Mouse (Mus musculus): ENCODE data around the gene Plxnb1. TPM values are rescaled to one million over a fixed set of nuclear protein-coding genes. Genes with fewer than 3 reads are reported as not detected.
A peak's percentile ranks its signal among the peaks of the same experiment; 100 is the strongest.

The Plxnb1 gene
- polyA plus RNA-seq, 1 experiment, result not detected

DNA sequence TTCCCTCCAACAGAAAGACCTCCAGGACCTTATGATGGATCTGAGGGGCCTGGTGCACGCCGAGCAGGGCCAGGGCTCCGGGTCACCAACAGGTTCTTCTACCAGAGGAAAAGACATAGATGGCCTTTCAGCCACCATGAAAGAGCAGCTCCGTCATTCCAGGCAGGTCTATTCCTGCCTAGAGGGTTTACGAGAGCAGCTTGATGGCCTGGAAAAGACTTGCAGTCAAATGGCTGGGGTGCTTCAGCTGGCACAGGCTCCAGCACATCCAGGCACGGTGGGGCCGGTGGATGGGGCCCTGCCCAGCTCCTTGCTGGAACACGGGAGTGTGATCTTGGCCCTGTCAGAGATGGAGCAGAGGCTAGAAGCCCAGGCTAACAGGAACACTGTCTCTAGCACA is 3.4 kb upstream of the Plxnb1 start:
- Histone ChIP-seq H3K4me3 (replicated peaks) (no peak overlapping the region), H3K9me3 (no peaks in the 10 kb centered on the region), H3K27me3 (replicated peaks) (peaks cover 30% of the 10 kb centered on the region), H3K4me1 (peaks cover 25% of the 10 kb centered on the region), H3K36me3 (replicated peaks; ENCODE audit: low read length) (peaks cover 49% of the 10 kb centered on the region)
- TF ChIP-seq GATA1 (IDR thresholded peaks at IDR 0.05; ENCODE audit: borderline replicate concordance, low read length) (no peak), FLI1 (IDR thresholded peaks at IDR 0.05; ENCODE audit: low read length) (no peak)

DNA sequence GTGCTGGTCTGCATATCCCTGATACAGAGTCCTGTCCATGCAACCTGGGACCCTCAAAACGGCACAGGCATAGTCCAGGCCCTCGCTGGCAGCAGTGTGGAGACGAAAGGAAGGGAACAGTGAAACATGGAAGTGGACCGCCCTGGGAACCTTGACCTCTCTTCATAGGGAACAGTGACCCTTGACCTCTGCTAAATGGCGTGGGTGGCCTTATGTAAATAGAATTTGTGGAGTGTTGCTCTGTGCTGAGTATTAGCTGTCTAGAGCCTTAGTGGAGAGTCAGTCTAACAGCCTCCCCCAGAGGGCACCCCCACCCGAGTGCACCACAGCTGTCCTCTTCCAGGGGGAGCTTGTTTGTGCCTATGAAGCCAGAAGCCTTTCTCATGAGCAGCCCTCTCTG is 2.4 kb upstream of the Plxnb1 start:
- no peak for TF ChIP-seq FLI1 (IDR thresholded peaks at IDR 0.05; ENCODE audit: low read length)
- TF ChIP-seq GATA1 (IDR thresholded peaks at IDR 0.05; ENCODE audit: borderline replicate concordance, low read length), result no peak
- no peaks in the 10 kb centered on the region for H3K9me3 ChIP-seq
- H3K4me1 ChIP-seq, result peaks cover 23% of the 10 kb centered on the region
- H3K4me3 ChIP-seq (replicated peaks), result no peak overlapping the region
- peaks cover 49% of the 10 kb centered on the region for H3K36me3 ChIP-seq (replicated peaks; ENCODE audit: low read length)
- peaks cover 39% of the 10 kb centered on the region for H3K27me3 ChIP-seq (replicated peaks)

DNA sequence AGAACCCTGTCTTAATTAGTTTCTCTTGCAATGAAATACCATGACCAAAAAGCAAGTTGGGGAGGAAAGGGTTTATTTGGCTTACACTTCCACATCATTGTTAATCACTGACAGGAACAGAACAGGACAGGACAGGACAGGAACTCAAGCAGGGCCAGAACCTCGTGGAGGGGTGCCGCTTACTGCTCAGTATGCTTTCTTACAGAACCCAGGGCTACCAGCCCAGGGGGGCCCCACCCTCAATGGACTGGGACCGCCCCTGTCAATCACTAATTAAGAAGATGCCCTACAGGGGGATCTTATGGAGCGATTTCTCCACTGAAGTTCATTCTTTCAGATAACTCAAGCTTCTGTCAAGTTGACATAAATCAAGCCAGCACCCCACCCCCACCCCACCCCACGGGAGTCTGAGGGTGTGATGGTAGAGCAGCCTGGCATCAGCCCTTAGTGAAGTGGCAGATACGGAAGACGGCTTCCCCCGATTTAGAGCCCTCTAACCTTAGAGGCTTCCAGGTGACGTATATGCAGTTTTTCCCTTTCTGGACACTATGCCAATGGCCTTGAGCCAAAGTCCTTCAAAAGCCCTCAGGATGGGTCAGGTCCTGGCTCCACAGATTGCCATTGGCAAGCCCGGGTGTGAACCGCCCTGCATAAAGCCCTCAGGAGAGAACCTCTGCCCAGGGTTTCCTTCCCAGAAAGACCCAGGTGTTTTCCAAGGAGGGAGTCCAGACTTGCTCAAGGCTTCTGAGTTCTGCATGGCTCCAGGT is 1.2 kb upstream of the Plxnb1 start:
- H3K4me1 ChIP-seq, result peaks cover 26% of the 10 kb centered on the region
- TF ChIP-seq GATA1 (IDR thresholded peaks at IDR 0.05; ENCODE audit: borderline replicate concordance, low read length) (no peak), FLI1 (IDR thresholded peaks at IDR 0.05; ENCODE audit: low read length) (no peak)
- peaks cover 51% of the 10 kb centered on the region for H3K27me3 ChIP-seq (replicated peaks)
- no peak overlapping the region for H3K4me3 ChIP-seq (replicated peaks)
- no peaks in the 10 kb centered on the region for H3K9me3 ChIP-seq
- peaks cover 44% of the 10 kb centered on the region for H3K36me3 ChIP-seq (replicated peaks; ENCODE audit: low read length)

DNA sequence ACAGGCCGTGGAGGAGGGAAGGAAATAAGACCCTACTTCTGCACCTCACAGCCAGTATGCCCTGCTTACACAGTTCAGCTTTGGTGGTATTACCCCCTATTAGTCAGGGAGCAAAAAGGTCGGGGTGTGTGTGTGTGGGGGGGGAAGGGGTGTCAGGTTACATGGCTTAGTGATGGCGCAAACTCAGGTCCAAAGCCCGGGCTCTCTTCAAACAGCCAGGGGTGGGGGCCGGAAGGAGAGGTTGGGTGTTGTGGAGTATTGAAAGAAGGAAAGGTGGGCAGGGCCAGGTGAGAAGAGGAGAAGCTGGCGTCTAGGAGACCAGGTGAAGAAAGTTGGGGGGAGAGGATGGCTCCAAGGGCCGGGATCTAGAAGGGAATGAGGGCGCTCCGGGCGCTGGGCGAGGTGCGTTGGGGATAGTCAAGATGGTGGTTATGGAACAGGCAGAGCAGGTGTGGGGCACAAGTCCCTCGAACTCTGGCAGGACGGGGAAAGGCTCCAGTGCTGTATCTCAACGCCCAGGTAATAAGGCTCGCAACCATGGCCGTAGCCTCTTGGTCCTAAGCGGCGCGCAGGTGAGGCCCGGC is 544 bp upstream of the Plxnb1 start:
- Histone ChIP-seq H3K4me1 (peaks cover 26% of the 10 kb centered on the region), H3K36me3 (replicated peaks; ENCODE audit: low read length) (peaks cover 37% of the 10 kb centered on the region), H3K27me3 (replicated peaks) (peaks cover 58% of the 10 kb centered on the region), H3K9me3 (no peaks in the 10 kb centered on the region), H3K4me3 (replicated peaks) (peak overlapping the region; percentile 91)
- TF ChIP-seq FLI1 (IDR thresholded peaks at IDR 0.05; ENCODE audit: low read length) (no peak), GATA1 (IDR thresholded peaks at IDR 0.05; ENCODE audit: borderline replicate concordance, low read length) (no peak)

DNA sequence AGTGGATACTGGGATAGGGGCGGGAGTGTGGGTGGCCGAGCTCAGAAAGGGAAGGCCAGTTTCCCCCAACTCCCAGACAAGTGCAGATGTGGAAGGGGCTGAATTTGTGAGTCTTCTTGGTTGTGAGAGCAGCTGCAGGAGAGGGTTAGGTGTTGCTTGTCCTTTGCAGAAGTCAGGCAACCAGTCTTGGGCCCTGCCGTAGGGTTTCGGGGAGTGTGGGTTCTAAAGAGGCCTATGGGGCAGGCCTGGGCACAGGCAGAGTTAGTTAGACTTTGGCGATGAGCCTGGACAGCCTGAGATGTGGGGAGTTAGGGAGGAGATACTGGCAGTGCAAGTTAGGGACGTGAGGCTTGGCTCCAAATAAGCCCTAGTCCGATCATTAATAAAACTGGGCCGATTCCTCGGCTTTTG is 1.1 kb downstream of the Plxnb1 start:
- Histone ChIP-seq H3K27me3 (replicated peaks) (peaks cover 72% of the 10 kb centered on the region), H3K36me3 (replicated peaks; ENCODE audit: low read length) (peaks cover 21% of the 10 kb centered on the region), H3K4me3 (replicated peaks) (no peak overlapping the region), H3K9me3 (no peaks in the 10 kb centered on the region), H3K4me1 (peaks cover 30% of the 10 kb centered on the region)
- TF ChIP-seq GATA1 (IDR thresholded peaks at IDR 0.05; ENCODE audit: borderline replicate concordance, low read length) (no peak), FLI1 (IDR thresholded peaks at IDR 0.05; ENCODE audit: low read length) (no peak)

DNA sequence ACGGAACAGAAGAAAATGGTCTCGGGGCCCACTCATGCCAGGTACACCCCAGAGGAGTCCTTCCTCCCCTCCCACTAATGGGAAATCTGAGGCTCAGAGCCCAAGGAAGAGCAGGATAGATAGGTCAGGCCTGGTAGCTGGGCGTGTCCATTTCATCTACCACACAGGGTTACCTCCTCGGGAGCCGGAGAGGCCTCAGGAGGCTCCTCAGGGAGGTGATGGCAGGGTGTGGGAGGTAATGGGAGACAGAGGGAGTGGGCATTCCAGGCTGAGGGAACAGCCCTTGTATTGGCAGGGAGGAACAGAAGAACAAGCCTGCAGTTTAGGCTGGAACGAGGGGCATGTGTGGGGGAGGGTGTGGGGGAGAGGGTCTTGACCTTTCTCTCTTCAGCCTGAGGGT is 1.7 kb downstream of the Plxnb1 start:
- Histone ChIP-seq H3K36me3 (replicated peaks; ENCODE audit: low read length) (peaks cover 15% of the 10 kb centered on the region), H3K27me3 (replicated peaks) (peaks cover 75% of the 10 kb centered on the region), H3K9me3 (no peaks in the 10 kb centered on the region), H3K4me1 (peaks cover 30% of the 10 kb centered on the region), H3K4me3 (replicated peaks) (no peak overlapping the region)
- TF ChIP-seq GATA1 (IDR thresholded peaks at IDR 0.05; ENCODE audit: borderline replicate concordance, low read length) (no peak), FLI1 (IDR thresholded peaks at IDR 0.05; ENCODE audit: low read length) (no peak)

DNA sequence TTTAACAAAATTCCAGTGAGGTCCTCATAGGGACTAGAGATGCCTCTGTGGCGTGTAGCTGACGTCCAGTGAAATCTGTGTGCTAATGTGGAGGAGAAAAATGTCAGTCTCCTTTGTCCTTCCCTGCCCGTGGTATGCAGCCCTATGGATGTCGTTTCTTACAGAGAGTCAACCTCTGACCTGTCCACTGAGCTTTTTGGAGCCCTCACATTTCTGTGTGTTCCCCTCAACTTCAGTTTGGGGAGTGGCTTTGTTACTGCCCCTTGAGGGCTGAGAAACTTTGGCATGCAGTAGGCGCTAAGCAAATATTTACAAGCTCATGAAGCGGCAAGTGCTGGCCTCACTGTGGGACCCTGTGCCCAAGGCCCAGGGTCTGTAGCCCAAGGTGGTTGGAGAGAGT is 2.1 kb downstream of the Plxnb1 start:
- TF ChIP-seq FLI1 (IDR thresholded peaks at IDR 0.05; ENCODE audit: low read length), result no peak
- TF ChIP-seq GATA1 (IDR thresholded peaks at IDR 0.05; ENCODE audit: borderline replicate concordance, low read length), result no peak
- peaks cover 11% of the 10 kb centered on the region for H3K36me3 ChIP-seq (replicated peaks; ENCODE audit: low read length)
- H3K27me3 ChIP-seq (replicated peaks), result peaks cover 79% of the 10 kb centered on the region
- peaks cover 30% of the 10 kb centered on the region for H3K4me1 ChIP-seq
- no peak overlapping the region for H3K4me3 ChIP-seq (replicated peaks)
- no peaks in the 10 kb centered on the region for H3K9me3 ChIP-seq

DNA sequence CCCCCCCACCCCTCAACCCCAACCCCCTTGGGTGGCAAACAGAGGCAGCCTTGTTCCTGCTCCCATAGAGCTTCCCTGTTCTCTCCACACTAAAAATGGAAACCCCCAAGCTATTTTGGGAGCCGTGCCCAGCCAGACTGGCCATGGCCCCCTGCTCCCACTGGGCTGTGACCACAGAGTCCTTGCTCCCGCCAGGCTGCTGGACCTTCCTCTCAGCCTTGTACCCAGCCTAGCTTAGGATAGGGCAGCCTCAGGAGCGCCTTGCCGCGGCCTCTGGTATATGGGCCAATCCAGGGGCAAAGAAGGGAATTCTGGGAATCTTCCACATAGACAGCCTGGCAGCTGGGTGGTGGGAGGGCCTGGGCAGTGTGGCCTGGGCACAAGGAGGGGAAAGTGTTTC is 2.6 kb downstream of the Plxnb1 start:
- Histone ChIP-seq H3K4me1 (peaks cover 30% of the 10 kb centered on the region), H3K27me3 (replicated peaks) (peaks cover 84% of the 10 kb centered on the region)
- TF ChIP-seq GATA1 (IDR thresholded peaks at IDR 0.05; ENCODE audit: borderline replicate concordance, low read length), result no peak
- TF ChIP-seq FLI1 (IDR thresholded peaks at IDR 0.05; ENCODE audit: low read length), result no peak

DNA sequence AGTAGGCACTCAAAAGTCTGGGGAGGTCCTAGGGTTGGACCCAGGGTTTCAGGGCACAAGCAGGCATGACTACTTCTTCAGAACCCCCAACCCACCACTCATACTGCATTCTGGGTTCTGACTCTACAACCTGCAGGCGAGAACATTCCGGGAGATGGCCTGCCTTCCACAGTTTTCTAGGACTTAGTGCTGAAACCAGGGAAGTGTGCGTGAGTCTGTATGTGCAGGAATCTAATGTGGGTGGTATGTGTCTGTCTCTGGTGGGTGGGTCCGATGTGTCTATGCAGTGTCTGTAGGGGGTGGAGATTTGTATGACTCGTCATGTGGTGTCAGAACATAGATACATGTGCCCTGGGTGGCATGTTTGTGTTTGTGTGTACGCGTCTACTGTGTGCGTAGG is 3.2 kb downstream of the Plxnb1 start:
- Histone ChIP-seq H3K27me3 (replicated peaks) (peaks cover 88% of the 10 kb centered on the region), H3K4me1 (peaks cover 30% of the 10 kb centered on the region), H3K36me3 (replicated peaks; ENCODE audit: low read length) (peaks cover under 1% of the 10 kb centered on the region), H3K9me3 (no peaks in the 10 kb centered on the region), H3K4me3 (replicated peaks) (no peak overlapping the region)
- TF ChIP-seq FLI1 (IDR thresholded peaks at IDR 0.05; ENCODE audit: low read length), result no peak
- TF ChIP-seq GATA1 (IDR thresholded peaks at IDR 0.05; ENCODE audit: borderline replicate concordance, low read length), result no peak

More for the DNA sequence above, 2.6 kb downstream of the Plxnb1 start:
- Histone ChIP-seq H3K4me3 (replicated peaks) (no peak overlapping the region), H3K9me3 (no peaks in the 10 kb centered on the region), H3K36me3 (replicated peaks; ENCODE audit: low read length) (peaks cover 6% of the 10 kb centered on the region)

DNA sequence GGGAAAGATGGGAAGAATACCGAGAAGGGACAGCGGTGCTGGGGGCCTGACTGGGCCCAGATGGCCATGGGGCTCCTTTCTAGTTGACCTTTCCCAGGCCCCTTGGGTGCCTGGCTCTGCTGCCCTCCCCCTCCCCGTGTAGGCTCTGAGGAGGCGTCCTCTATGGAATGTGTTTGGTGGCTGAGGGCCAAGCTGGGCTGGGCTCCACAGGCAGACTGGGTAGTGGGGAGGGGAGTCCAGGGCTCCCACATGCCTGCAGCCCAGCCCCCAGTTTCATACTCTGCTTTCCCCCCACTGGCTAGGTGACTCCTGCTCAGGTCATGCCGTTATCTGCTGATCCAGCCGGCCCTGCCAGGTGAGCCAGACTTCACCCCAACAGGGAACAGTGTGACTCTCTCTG is 3.8 kb downstream of the Plxnb1 start:
- Histone ChIP-seq H3K27me3 (replicated peaks) (peaks cover 93% of the 10 kb centered on the region), H3K4me1 (peaks cover 30% of the 10 kb centered on the region), H3K4me3 (replicated peaks) (no peak overlapping the region), H3K36me3 (replicated peaks; ENCODE audit: low read length) (no peaks in the 10 kb centered on the region), H3K9me3 (no peaks in the 10 kb centered on the region)
- TF ChIP-seq GATA1 (IDR thresholded peaks at IDR 0.05; ENCODE audit: borderline replicate concordance, low read length) (no peak), FLI1 (IDR thresholded peaks at IDR 0.05; ENCODE audit: low read length) (no peak)

Measured in megakaryocyte, embryonic 14.5 days (primary cell).